Mouse (Mus musculus) CD4-positive, CD25-positive, alpha-beta regulatory T cell (primary cell): Measurements from ENCODE around the gene Nostrin. TPM values are rescaled to one million over a fixed set of nuclear protein-coding genes. Genes with fewer than 3 reads are reported as not detected.

Source experiments
- polyA plus RNA-seq: library from polyadenylated mRNA; unstranded; fragments of 100-300 nt; shearing (Covaris generic); gene quantifications from one replicate; pipeline ENCODE4 v1.2.1, GENCODE M21; 2017

Gene Nostrin
- 0.31 TPM for polyA plus RNA-seq

GRCm38 (mm10) chr2:69135661-69136576 lies at the start of gene Nostrin:
Gene Nostrin (plus strand): TSS chr2:69135800.

GRCm38 (mm10) chr2:69205791-69206351 lies 70.3 kb downstream of the Nostrin start, which contains the start of gene Spc25:
Gene Spc25 (minus strand): TSS chr2:69206194.

GRCm38 (mm10) chr2:69210773-69211172 lies 75.2 kb downstream of the Nostrin start, which contains the start of gene G6pc2:
Gene G6pc2 (plus strand): TSS chr2:69211073.

Other genes starting within 250 kb of the Nostrin start
- gene Spc25, start 70.4 kb downstream of the Nostrin start, polyA plus RNA-seq = 5.9 TPM
- not detected for gene G6pc2, start 75.3 kb downstream of the Nostrin start, polyA plus RNA-seq
- 0.57 TPM for gene Abcb11, start 206.8 kb downstream of the Nostrin start, polyA plus RNA-seq
- gene Dhrs9, start 244.6 kb downstream of the Nostrin start, polyA plus RNA-seq = 0.05 TPM